Mouse (Mus musculus): Measurements from ENCODE around the gene Lnx1. TPM values are rescaled to one million over a fixed set of nuclear protein-coding genes. Genes with fewer than 3 reads are reported as not detected.

Gene Lnx1
- polyA plus RNA-seq, 1 experiment from 2014 or later, result 0.53 TPM

GRCm38 (mm10) chr5:74639516-74639915 lies 63.2 kb downstream of the Lnx1 start:
- no peak overlapping the region for H3K4me2 ChIP-seq (ENCODE audit: low read depth, low read length, severe bottlenecking)
- ATAC-seq (replicated peaks; ENCODE audit: low FRiP score) (no peak), DNase-seq (ENCODE audit: low spot score) (no peak)
- H3K27me3 ChIP-seq (ENCODE audit: control insufficient read depth, insufficient read depth, low read length), result no peaks in the 10 kb centered on the region
- H3K36me3 ChIP-seq (ENCODE audit: control insufficient read depth, insufficient read depth, low read length), result no peaks in the 10 kb centered on the region
- no peak overlapping the region for H3K9ac ChIP-seq (ENCODE audit: low read length)
- no peak overlapping the region for H3K4me3 ChIP-seq (ENCODE audit: low read depth, low read length)
- no peak overlapping the region for H3K27ac ChIP-seq (ENCODE audit: low read depth, low read length)
- no peaks in the 10 kb centered on the region for H3K4me1 ChIP-seq (replicated peaks; ENCODE audit: control insufficient read depth, insufficient read depth, low read length)
- 87% methylated on average over 6 of the region's 6 CpGs for WGBS
- H3K9me3 ChIP-seq (ENCODE audit: control insufficient read depth, low read length), result no peaks in the 10 kb centered on the region

GRCm38 (mm10) chr5:74634391-74634790 lies 68.3 kb downstream of the Lnx1 start:
- DNase-seq (ENCODE audit: low spot score) (no peak), ATAC-seq (replicated peaks; ENCODE audit: low FRiP score) (no peak)
- Histone ChIP-seq H3K4me1 (replicated peaks; ENCODE audit: control insufficient read depth, insufficient read depth, low read length) (no peaks in the 10 kb centered on the region), H3K4me2 (ENCODE audit: low read depth, low read length, severe bottlenecking) (no peak overlapping the region), H3K36me3 (ENCODE audit: control insufficient read depth, insufficient read depth, low read length) (no peaks in the 10 kb centered on the region), H3K9ac (ENCODE audit: low read length) (no peak overlapping the region), H3K27me3 (ENCODE audit: control insufficient read depth, insufficient read depth, low read length) (no peaks in the 10 kb centered on the region), H3K9me3 (ENCODE audit: control insufficient read depth, low read length) (no peaks in the 10 kb centered on the region), H3K27ac (ENCODE audit: low read depth, low read length) (no peak overlapping the region), H3K4me3 (ENCODE audit: low read depth, low read length) (no peak overlapping the region)
- 78% methylated on average over 3 of the region's 3 CpGs for WGBS

- 91% methylated on average over 6 of the region's 6 CpGs for WGBS
- H3K9me3 ChIP-seq (ENCODE audit: control insufficient read depth, low read length), result no peaks in the 10 kb centered on the region
- H3K27ac ChIP-seq (ENCODE audit: low read depth, low read length), result no peak overlapping the region
- no peaks in the 10 kb centered on the region for H3K27me3 ChIP-seq (ENCODE audit: control insufficient read depth, insufficient read depth, low read length)
- no peaks in the 10 kb centered on the region for H3K36me3 ChIP-seq (ENCODE audit: control insufficient read depth, insufficient read depth, low read length)
- DNase-seq (ENCODE audit: low spot score) (no peak), ATAC-seq (replicated peaks; ENCODE audit: low FRiP score) (no peak)
- no peak overlapping the region for H3K4me2 ChIP-seq (ENCODE audit: low read depth, low read length, severe bottlenecking)
- no peaks in the 10 kb centered on the region for H3K4me1 ChIP-seq (replicated peaks; ENCODE audit: control insufficient read depth, insufficient read depth, low read length)
- H3K9ac ChIP-seq (ENCODE audit: low read length), result no peak overlapping the region
- H3K4me3 ChIP-seq (ENCODE audit: low read depth, low read length), result no peak overlapping the region
These were observed 69.3 kb downstream of the Lnx1 start for GRCm38 (mm10) chr5:74633453-74633852.

- Histone ChIP-seq H3K4me2 (ENCODE audit: low read depth, low read length, severe bottlenecking) (no peak overlapping the region), H3K36me3 (ENCODE audit: control insufficient read depth, insufficient read depth, low read length) (no peaks in the 10 kb centered on the region), H3K9ac (ENCODE audit: low read length) (no peak overlapping the region), H3K4me1 (replicated peaks; ENCODE audit: control insufficient read depth, insufficient read depth, low read length) (no peaks in the 10 kb centered on the region), H3K27me3 (ENCODE audit: control insufficient read depth, insufficient read depth, low read length) (no peaks in the 10 kb centered on the region), H3K9me3 (ENCODE audit: control insufficient read depth, low read length) (no peaks in the 10 kb centered on the region), H3K27ac (ENCODE audit: low read depth, low read length) (no peak overlapping the region), H3K4me3 (ENCODE audit: low read depth, low read length) (no peak overlapping the region)
- DNase-seq (ENCODE audit: low spot score), result no peak
- no peak for ATAC-seq (replicated peaks; ENCODE audit: low FRiP score)
- WGBS, result 70% methylated on average over 17 of the region's 17 CpGs
These were observed 70.2 kb downstream of the Lnx1 start for GRCm38 (mm10) chr5:74632369-74633114.

- no peak overlapping the region for H3K27ac ChIP-seq (ENCODE audit: low read depth, low read length)
- WGBS, result 94% methylated on average over 12 of the region's 12 CpGs
- ATAC-seq (replicated peaks; ENCODE audit: low FRiP score), result no peak
- H3K4me3 ChIP-seq (ENCODE audit: low read depth, low read length), result no peak overlapping the region
- H3K27me3 ChIP-seq (ENCODE audit: control insufficient read depth, insufficient read depth, low read length), result no peaks in the 10 kb centered on the region
- H3K36me3 ChIP-seq (ENCODE audit: control insufficient read depth, insufficient read depth, low read length), result no peaks in the 10 kb centered on the region
- DNase-seq (ENCODE audit: low spot score), result no peak
- no peaks in the 10 kb centered on the region for H3K9me3 ChIP-seq (ENCODE audit: control insufficient read depth, low read length)
- H3K4me1 ChIP-seq (replicated peaks; ENCODE audit: control insufficient read depth, insufficient read depth, low read length), result no peaks in the 10 kb centered on the region
- H3K4me2 ChIP-seq (ENCODE audit: low read depth, low read length, severe bottlenecking), result no peak overlapping the region
- no peak overlapping the region for H3K9ac ChIP-seq (ENCODE audit: low read length)
These were observed 74.7 kb downstream of the Lnx1 start for GRCm38 (mm10) chr5:74628001-74628400.

GRCm38 (mm10) chr5:74624385-74624784 lies 78.3 kb downstream of the Lnx1 start:
- Histone ChIP-seq H3K4me3 (ENCODE audit: low read depth, low read length) (no peak overlapping the region), H3K9ac (ENCODE audit: low read length) (no peak overlapping the region), H3K27me3 (ENCODE audit: control insufficient read depth, insufficient read depth, low read length) (no peaks in the 10 kb centered on the region), H3K4me1 (replicated peaks; ENCODE audit: control insufficient read depth, insufficient read depth, low read length) (no peaks in the 10 kb centered on the region), H3K36me3 (ENCODE audit: control insufficient read depth, insufficient read depth, low read length) (no peaks in the 10 kb centered on the region), H3K9me3 (ENCODE audit: control insufficient read depth, low read length) (no peaks in the 10 kb centered on the region), H3K4me2 (ENCODE audit: low read depth, low read length, severe bottlenecking) (no peak overlapping the region), H3K27ac (ENCODE audit: low read depth, low read length) (no peak overlapping the region)
- WGBS, result 67% methylated on average over 5 of the region's 5 CpGs
- DNase-seq (ENCODE audit: low spot score), result no peak
- no peak for ATAC-seq (replicated peaks; ENCODE audit: low FRiP score)

- Histone ChIP-seq H3K9me3 (ENCODE audit: control insufficient read depth, low read length) (no peaks in the 10 kb centered on the region), H3K4me2 (ENCODE audit: low read depth, low read length, severe bottlenecking) (no peak overlapping the region), H3K27me3 (ENCODE audit: control insufficient read depth, insufficient read depth, low read length) (no peaks in the 10 kb centered on the region), H3K27ac (ENCODE audit: low read depth, low read length) (no peak overlapping the region), H3K4me3 (ENCODE audit: low read depth, low read length) (no peak overlapping the region), H3K36me3 (ENCODE audit: control insufficient read depth, insufficient read depth, low read length) (no peaks in the 10 kb centered on the region), H3K4me1 (replicated peaks; ENCODE audit: control insufficient read depth, insufficient read depth, low read length) (no peaks in the 10 kb centered on the region), H3K9ac (ENCODE audit: low read length) (no peak overlapping the region)
- WGBS, result 93% methylated on average over 14 of the region's 14 CpGs
- DNase-seq (ENCODE audit: low spot score) (no peak), ATAC-seq (replicated peaks; ENCODE audit: low FRiP score) (no peak)
These were observed 79.3 kb downstream of the Lnx1 start for GRCm38 (mm10) chr5:74623316-74624000.

GRCm38 (mm10) chr5:74621691-74622470 lies 80.8 kb downstream of the Lnx1 start:
- 43% methylated on average over 7 of the region's 7 CpGs for WGBS
- Histone ChIP-seq H3K36me3 (ENCODE audit: control insufficient read depth, insufficient read depth, low read length) (no peaks in the 10 kb centered on the region), H3K27me3 (ENCODE audit: control insufficient read depth, insufficient read depth, low read length) (no peaks in the 10 kb centered on the region), H3K9ac (ENCODE audit: low read length) (no peak overlapping the region), H3K9me3 (ENCODE audit: control insufficient read depth, low read length) (no peaks in the 10 kb centered on the region), H3K4me2 (ENCODE audit: low read depth, low read length, severe bottlenecking) (no peak overlapping the region), H3K4me1 (replicated peaks; ENCODE audit: control insufficient read depth, insufficient read depth, low read length) (no peaks in the 10 kb centered on the region), H3K27ac (ENCODE audit: low read depth, low read length) (no peak overlapping the region), H3K4me3 (ENCODE audit: low read depth, low read length) (no peak overlapping the region)
- DNase-seq (ENCODE audit: low spot score) (no peak), ATAC-seq (replicated peaks; ENCODE audit: low FRiP score) (no peak)
